Mouse (Mus musculus) hindbrain, postnatal 0 days (tissue): ENCODE data around the gene Ephb1. TPM values are rescaled to one million over a fixed set of nuclear protein-coding genes. Genes with fewer than 3 reads are reported as not detected.

Source experiments
- ATAC-seq: fragments of 200-750 bp; cut with Nextera tagmentation; 2 replicates; pipeline ENCODE4 v1.8.0; 2017; ENCODE audit warnings: mild to moderate bottlenecking, moderate TSS enrichment, moderate library complexity
- DNase-seq: peaks from one replicate; pipeline ENCODE4 v3.0.0-alpha.2; 2015; ENCODE audit warnings: low spot score
- H3K27ac ChIP-seq: fragments of 300-500 bp; sonication (generic); 2 replicates; pipeline ENCODE4 v1.5.1; 2014; ENCODE audit warnings: mild to moderate bottlenecking
- H3K27me3 ChIP-seq: fragments of 300-500 bp; sonication (generic); 2 replicates; pipeline ENCODE4 v1.6.1; 2014; ENCODE audit warnings: low read length, mixed read lengths; ENCODE audit not compliant: insufficient read depth
- H3K36me3 ChIP-seq: fragments of 300-500 bp; sonication (generic); 2 replicates; pipeline ENCODE4 v1.6.1; 2014; ENCODE audit warnings: low read length, mixed read lengths; ENCODE audit not compliant: insufficient read depth
- H3K4me1 ChIP-seq: fragments of 300-500 bp; sonication (generic); 2 replicates; pipeline ENCODE4 v1.6.1; 2014; ENCODE audit warnings: antibody characterized with exemption, low read length, mixed read lengths; ENCODE audit not compliant: insufficient read depth
- H3K4me2 ChIP-seq: fragments of 300-500 bp; sonication (generic); 2 replicates; pipeline ENCODE4 v1.6.1; 2014; ENCODE audit warnings: low read depth, mild to moderate bottlenecking, low read length, moderate library complexity, mixed read lengths
- H3K4me3 ChIP-seq: fragments of 300-500 bp; sonication (generic); 2 replicates; pipeline ENCODE4 v1.5.1; 2014; ENCODE audit warnings: low read length
- H3K9ac ChIP-seq: fragments of 300-500 bp; sonication (generic); replicated peaks from 2 replicates; pipeline ENCODE4 v1.6.1; 2014; ENCODE audit warnings: mild to moderate bottlenecking, low read length, moderate library complexity, mixed read lengths
- H3K9me3 ChIP-seq: fragments of 300-500 bp; sonication (generic); 2 replicates; pipeline ENCODE4 v1.6.1; 2016; ENCODE audit warnings: low read length, mixed read lengths
- CTCF ChIP-seq: IDR thresholded peaks from 2 replicates; pipeline ENCODE4 v1.5.1; 2016; ENCODE audit warnings: antibody characterized with exemption, control low read depth, low read depth
- WGBS: fragments of 180-500 bp; shearing (Covaris S2); extraction: QIAGEN DNeasy Blood & Tissue Kit; methylation state at CpG from one replicate; pipeline ENCODE4 v1.1.7; 2014; 5-methylcytosine and 5-hydroxymethylcytosine counted together
- polyA plus RNA-seq: library from polyadenylated mRNA; unstranded; fragments of >200 nt; fragmentation: Nextera tagmentation; extraction: Ambion mirVana; gene quantifications from 2 replicates; pipeline ENCODE4 v1.2.1, GENCODE M21; 2015
- total RNA-seq: library from RNA; depleted of rRNA; stranded (reverse); fragments of >200 nt; gene quantifications from 2 replicates; pipeline ENCODE4 v1.2.3, GENCODE M21; 2014

Gene Ephb1
- total and polyA plus RNA-seq, 2 experiments from 2014 or later = 39.6 to 50.3 TPM

DNA sequence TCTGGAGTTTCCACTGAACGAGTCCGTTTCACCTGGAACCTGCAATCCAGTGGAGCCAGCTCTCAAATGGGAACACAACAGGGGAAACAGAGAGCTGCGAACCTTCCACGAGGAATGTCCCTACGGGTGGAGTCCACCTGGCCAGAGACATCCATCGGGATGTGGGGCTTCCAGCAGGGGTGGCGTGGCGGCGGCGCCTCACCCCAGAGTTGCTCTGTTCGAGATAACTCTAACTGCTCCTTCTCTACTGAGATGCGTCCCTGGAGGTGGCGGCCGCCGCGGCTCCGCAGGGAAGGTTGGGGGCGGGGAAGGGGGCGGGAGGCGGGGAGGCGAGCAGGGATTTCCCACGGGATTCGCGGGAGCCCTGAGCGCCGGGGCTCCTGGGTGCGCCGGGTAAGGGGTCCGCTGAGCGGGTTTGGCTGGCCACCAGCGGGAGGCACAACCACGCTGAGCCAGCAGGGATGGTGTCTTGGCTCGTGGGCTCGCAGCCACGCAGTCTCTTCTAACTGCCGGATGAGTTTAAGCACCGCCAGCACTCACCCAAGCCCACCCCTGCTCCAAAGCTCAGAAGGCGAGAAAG is 1.3 kb downstream of the Ephb1 start:
- no peak for TF ChIP-seq CTCF
- no peak for DNase-seq
- Histone ChIP-seq H3K4me1 (peaks cover 5% of the 10 kb centered on the region; the same call in 1 of the 2 replicates), H3K9ac (peak overlapping the region; percentile 78), H3K9me3 (no peaks in the 10 kb centered on the region), H3K4me2 (peak overlapping the region; percentile 97), H3K36me3 (no peaks in the 10 kb centered on the region), H3K27ac (peak overlapping the region; percentile 78), H3K4me3 (peak overlapping the region; percentile 88), H3K27me3 (0 out of 2 replicates have a peak, but pooled peaks cover 4% of the 10 kb centered on the region)
- under 1% methylated on average over 34 of the region's 38 CpGs for WGBS
- no peak for ATAC-seq

DNA sequence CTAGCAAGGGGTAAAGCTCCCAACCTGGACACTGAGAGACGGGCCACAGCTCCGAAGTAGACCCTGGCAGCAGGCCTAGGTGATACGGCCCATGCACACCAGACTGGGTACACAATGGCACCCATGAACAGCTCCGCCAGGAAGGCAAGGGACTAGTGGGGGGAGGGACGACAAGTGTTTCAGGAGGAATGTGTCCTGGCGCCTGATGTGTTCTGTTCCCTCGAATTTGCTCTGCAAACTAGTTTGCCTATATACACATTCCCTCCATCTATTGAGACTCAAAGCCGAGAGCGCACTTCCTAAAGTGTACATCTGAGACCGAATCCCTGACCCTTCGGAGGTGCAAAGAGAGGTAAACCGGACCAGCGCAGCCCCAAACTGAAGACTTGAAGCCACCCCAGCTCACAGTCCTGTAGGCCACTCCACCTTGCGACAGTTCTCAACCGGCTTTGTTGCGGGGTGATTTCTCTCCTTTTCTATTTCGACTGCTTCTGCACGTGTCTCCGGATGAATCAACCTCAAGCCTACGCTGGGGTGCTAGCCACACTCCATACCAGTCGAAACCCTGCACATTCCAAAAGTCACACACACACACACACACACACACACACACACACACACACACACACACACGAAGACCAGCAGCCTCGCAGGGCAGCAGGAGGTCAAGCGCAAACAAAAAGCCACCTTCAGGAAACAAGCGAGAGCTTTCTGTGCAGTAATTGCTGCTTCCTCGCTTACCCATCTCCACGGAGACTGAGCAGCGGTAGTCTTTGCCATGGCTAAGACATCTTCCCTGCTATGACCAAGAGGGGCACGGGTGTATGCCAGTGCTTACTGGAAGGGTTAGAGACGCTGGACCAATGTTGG is 2.1 kb downstream of the Ephb1 start:
- no peak for ATAC-seq
- Histone ChIP-seq H3K4me1 (peaks cover 5% of the 10 kb centered on the region; the same call in 1 of the 2 replicates), H3K27me3 (0 out of 2 replicates have a peak, but pooled peaks cover 1% of the 10 kb centered on the region), H3K9me3 (no peaks in the 10 kb centered on the region), H3K9ac (peak overlapping the region; percentile 78), H3K36me3 (no peaks in the 10 kb centered on the region), H3K4me3 (peak overlapping the region; percentile 88), H3K27ac (peak overlapping the region; percentile 78; the same call in 1 of the 2 replicates), H3K4me2 (peak overlapping the region; percentile 97)
- peak; percentile 41 for DNase-seq
- TF ChIP-seq CTCF = no peak; the same call in 1 of the 2 replicates
- 3% methylated on average over 30 of the region's 30 CpGs for WGBS

DNA sequence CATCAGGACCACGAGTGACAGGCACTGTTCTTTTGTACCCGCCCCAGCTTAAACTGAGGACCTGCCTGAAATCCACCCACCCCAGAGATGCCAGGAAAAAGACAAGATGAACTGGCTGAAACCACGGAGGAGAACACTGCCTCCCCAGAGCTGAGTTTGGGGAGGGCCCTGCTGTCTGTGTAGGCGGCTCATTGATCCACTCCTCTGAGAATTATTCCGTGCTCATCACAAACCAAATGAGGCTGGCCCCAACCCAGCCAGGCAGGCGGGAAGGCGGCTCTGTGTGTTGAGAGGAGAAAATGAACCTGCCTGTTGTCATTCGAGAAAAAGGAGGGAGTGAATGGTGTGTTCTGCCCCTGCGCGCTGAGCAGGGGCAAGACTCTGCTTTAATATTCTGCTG is 2.8 kb downstream of the Ephb1 start:
- DNase-seq (peak; percentile 44), ATAC-seq (no peak)

DNA sequence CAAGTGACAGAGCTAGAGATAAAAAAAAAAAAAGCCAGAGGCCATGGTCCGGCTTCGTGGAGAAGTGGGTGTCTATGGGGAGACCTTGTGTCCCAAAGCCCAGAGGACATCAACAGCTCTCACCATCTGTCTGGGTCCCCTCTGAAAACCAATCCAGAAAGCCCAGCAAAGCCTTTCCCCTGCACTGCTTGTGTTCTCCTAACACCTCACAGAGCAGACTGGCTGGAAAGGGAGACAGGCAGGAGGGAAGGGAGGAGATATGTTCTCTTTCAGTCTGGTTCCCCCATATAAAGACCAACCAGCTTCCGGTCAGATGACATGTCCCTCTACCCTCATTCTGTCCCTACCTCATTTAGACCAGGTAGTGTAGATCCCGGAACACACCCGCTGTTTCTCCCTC is 3.3 kb downstream of the Ephb1 start:
- no peak for TF ChIP-seq CTCF
- no peak overlapping the region for H3K27ac ChIP-seq
- H3K9ac ChIP-seq = peak overlapping the region; percentile 78; the same call in 1 of the 2 replicates
- H3K36me3 ChIP-seq = no peaks in the 10 kb centered on the region
- ATAC-seq (no peak), DNase-seq (no peak)
- peak overlapping the region; percentile 97 for H3K4me2 ChIP-seq
- H3K4me3 ChIP-seq = peak overlapping the region; percentile 88
- H3K27me3 ChIP-seq = no peaks in the 10 kb centered on the region
- peaks cover 5% of the 10 kb centered on the region; the same call in 1 of the 2 replicates for H3K4me1 ChIP-seq
- no peaks in the 10 kb centered on the region for H3K9me3 ChIP-seq
- 43% methylated on average over 5 of the region's 5 CpGs for WGBS

More for the DNA sequence above, 2.8 kb downstream of the Ephb1 start:
- H3K27ac ChIP-seq = peak overlapping the region; percentile 36; the same call in 1 of the 2 replicates
- H3K9me3 ChIP-seq = no peaks in the 10 kb centered on the region
- H3K9ac ChIP-seq = peak overlapping the region; percentile 78
- H3K4me3 ChIP-seq = peak overlapping the region; percentile 88
- no peaks in the 10 kb centered on the region for H3K36me3 ChIP-seq
- H3K27me3 ChIP-seq = no peaks in the 10 kb centered on the region
- peak overlapping the region; percentile 97 for H3K4me2 ChIP-seq
- peaks cover 5% of the 10 kb centered on the region; the same call in 1 of the 2 replicates for H3K4me1 ChIP-seq
- no peak for TF ChIP-seq CTCF
- 3% methylated on average over 10 of the region's 10 CpGs for WGBS

DNA sequence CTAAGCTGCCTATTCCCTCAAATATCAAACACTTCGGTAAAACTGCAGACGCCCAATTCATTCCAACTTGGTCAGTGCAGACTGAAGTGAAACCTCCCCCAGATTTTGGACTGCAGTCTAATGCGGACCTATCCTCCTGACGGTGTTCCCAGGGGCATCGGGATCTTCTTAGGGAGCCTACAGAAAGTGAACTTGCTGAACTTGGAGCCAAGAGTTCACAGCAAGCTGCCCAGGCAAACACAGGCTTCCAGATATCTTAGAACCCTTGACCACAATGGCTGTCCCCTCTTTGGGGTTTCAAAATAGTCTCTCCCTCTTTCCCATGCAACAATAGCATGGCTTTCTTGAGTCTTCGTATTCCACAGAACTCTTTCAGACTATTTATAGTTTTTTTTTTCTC is 3.8 kb downstream of the Ephb1 start:
- Histone ChIP-seq H3K36me3 (no peaks in the 10 kb centered on the region), H3K4me2 (peak overlapping the region; percentile 97), H3K4me1 (peaks cover 5% of the 10 kb centered on the region; the same call in 1 of the 2 replicates), H3K9me3 (no peaks in the 10 kb centered on the region), H3K27me3 (no peaks in the 10 kb centered on the region), H3K9ac (no peak overlapping the region), H3K4me3 (no peak overlapping the region), H3K27ac (no peak overlapping the region)
- ATAC-seq (no peak), DNase-seq (no peak)
- TF ChIP-seq CTCF = no peak
- WGBS = 83% methylated on average over 6 of the region's 6 CpGs

DNA sequence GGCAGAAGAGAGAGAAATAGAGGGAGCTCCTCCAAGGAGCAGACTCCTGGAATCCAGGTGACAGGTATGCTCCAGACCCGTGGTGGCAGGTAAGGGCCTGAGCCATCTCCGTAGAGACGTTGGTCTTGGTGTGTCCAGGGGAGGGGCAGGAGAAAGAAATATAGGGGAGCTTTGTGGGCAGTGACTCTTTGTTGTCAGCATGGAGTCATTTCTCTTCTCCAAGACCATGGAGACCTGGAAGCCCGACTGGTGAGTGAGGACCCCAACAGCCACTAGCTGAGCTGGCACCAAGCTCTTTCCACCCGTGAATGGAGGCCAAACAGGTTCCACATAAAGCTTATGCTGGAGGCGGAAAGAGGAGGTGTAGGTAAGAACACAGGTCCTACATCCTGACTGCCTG is 4.4 kb downstream of the Ephb1 start:
- Histone ChIP-seq H3K4me1 (peaks cover 5% of the 10 kb centered on the region; the same call in 1 of the 2 replicates), H3K4me3 (no peak overlapping the region), H3K4me2 (no peak overlapping the region), H3K36me3 (no peaks in the 10 kb centered on the region), H3K9ac (no peak overlapping the region), H3K9me3 (no peaks in the 10 kb centered on the region), H3K27me3 (no peaks in the 10 kb centered on the region), H3K27ac (no peak overlapping the region)
- 84% methylated on average over 6 of the region's 6 CpGs for whole genome bisulfite sequencing
- no peak for DNase-seq
- TF ChIP-seq CTCF = no peak
- ATAC-seq = no peak
